Mouse (Mus musculus) A20 (cell line): ENCODE measurements around the gene Cbfa2t2.

Experiments
- DNase-seq: peaks from one replicate; pipeline ENCODE4 v3.0.0-alpha.2; 2011; ENCODE audit warnings: low read depth, low spot score

Cbfa2t2 gene

DNA sequence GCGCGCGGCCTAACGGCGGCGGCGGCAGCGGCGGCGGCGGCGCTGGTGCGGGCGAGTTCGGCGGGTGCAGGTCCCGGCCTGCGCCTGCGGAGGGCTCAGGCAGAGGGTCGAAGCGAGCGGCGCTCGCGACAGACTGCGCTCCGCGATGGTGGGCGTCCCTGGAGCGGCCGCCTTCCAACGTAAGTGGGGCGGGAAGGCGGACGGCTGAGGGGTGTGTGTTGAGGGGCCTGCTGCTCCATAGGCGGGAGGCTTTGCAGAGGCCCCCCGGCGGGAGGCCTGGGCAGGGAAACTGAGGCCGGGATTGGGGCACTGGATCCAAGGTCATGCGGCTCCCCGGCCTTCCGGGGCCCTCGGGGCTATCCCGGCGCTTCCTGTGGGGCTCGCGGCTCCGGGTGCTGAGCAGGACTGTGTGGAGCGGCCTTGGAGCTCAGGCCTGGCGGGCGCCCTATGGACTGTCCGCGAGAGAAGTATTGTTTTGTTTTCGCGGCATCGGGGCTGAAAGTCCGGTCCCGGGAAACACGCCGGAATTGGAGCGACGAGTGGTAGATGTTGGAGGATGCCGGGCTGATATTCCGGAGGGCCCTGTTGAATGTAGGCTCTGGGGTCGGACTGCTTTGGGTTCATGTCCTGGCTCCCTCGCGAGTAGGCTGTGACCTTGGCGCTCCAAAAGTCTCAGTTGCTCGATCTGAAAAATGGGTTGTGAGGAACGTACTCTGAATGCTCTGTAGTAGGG is at the start of gene Cbfa2t2:
TSS of gene Cbfa2t2 (plus strand) at position 24 of the 733 bp plus-strand sequence.
- DNase-seq: peak; percentile 79

DNA sequence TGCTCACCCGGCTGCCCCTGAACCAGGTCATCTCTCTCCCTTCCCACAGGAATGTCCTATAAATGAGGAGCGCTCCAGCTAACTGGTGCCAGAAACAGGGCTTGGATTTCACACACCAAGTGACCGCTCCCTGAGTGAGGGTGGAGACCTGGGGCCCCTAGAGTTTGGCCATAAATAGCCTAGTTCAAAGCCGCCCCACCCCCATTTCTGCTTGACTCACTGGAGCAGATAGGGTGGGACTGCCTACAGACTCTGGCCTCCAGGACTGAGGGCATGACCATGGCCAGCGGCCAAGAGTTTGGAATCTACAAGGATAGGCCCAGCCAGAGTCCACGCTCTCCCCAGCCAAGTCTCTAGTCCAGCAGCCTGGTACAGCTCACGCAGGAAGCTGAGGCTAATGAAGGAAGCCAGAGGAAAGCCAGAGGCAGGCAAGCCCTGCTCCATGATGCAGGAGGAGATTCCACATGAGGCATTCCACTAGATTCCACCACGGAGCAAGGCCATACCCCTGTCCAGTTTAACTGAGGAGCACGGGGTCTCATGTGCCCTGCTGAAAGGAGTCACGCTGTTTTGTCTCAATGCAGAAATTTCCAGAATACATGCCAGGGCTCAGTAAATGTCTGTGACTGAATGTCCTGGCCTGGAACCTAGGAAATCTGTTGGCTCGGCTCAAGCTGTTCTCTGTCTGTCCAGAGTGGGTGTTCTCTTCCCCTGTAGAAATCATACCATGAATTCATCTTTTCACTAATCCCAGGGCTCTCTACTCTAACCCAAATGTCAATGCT is 45.9 kb upstream of the Cbfa2t2 start:
- DNase-seq: no peak

DNA sequence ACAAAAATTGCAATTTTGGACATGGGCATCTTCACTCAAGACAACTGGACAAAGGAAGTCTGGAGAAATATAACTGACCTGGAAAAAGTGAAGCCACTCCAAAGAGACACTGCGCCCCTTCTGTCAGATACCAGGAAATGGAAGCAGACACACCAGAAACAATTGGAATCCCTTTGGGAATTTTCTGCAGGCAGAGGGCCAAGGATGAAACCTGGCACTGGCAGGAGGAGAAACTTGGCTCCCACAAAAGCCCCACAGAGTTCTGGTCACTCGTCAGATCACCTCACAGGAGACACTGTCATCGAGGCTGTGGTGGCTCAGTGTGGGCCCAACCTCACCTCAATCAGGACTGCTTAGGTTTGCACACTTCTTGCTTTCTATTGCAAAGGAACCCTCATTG is 41.7 kb upstream of the Cbfa2t2 start:
- DNase-seq: no peak

DNA sequence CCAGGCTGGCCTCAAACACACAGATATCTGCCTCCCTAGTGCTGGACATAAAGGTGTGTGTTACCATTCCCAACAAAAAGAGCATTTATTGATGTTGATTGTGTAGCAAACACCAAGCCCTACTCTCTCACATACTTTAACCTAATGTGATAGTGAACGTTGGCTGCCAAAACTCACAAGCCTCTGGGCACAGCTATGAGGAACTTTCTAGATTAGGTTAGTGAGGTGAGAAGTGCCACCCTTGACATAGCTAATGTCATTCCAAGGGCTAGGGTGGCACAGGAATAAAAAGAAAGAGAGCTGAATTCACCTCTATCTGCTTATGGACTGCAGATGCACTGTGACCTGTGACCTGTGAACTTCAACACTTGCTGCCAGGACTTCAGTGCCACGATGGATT is 39.8 kb upstream of the Cbfa2t2 start:
- DNase-seq: no peak

DNA sequence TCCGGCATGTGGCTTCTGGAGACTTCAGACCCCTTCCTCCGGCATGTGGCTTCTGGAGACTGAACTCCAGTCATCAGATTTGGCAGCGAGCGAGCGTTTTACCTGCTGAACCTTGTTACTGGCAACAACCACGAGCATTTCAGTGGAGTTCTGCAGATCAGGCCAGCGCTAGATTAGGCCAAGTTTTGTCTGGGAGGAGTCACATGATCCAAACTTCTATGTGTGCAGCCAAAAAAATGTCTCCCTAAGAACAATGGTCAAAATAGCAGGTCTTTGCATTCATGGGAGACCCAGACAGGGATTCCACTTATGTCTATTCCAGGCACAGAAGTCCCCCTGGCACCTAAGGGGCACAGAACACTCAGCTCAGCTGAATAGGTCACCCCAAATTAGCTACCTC is 38.0 kb upstream of the Cbfa2t2 start:
- no peak for DNase-seq

DNA sequence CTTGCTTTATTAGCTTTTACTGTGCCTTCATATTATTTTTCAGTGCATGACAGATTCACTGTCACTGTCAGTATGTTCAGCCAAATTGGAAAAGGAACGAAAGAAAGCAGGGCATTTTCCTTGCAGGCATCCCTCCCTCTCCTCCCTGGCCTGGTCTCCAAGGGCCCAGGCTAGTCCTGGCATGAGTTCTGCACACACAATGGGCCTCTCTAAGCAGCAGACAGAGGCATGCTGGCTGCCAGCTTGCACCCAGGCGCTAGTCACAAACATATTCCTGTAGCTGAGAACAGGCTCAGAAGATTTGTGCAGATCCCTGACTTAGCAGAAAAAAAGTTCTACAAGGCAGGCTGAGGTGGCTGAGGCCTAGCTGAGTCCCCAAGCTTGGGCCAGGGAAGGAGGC is 37.0 kb upstream of the Cbfa2t2 start:
- DNase-seq: no peak

DNA sequence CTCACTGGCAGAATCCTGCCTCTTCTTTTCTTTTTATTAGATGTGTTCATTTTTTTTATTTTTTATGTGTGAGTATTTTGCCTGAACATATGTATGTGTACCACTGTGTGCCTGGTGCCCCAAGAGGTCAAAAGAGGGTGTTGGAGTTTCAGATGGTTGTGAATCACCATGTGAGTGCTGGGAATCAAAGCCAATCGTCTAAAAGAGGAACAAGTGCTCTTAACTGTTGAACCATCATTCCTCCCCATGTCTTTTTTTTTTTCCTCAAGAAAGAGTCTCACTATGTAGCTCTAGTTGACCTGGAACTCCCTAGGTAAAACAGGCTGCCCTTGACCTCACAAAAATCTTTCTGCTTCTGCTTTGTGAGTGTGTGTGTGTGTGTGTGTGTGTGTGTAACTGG is 34.3 kb upstream of the Cbfa2t2 start:
- DNase-seq: no peak

DNA sequence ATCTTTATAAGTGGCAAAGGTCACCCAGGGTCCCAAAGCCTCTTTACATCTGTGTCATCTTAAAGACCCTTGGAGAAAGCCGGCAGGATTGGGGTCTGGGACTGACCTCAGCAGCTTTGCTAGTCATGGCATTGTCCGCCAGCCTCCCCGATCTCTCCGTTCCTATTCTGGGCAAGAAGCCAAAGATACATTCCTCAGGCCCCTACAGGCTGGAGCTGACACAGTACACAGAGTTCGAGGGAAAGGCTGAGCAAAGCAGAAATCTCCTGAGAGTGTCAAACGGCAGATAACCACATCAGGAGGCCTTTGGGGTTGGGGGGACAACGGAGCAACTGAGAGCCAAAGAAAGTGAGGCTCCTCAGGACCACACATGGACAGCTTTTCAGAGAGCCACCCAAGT is 33.5 kb upstream of the Cbfa2t2 start:
- DNase-seq: no peak

DNA sequence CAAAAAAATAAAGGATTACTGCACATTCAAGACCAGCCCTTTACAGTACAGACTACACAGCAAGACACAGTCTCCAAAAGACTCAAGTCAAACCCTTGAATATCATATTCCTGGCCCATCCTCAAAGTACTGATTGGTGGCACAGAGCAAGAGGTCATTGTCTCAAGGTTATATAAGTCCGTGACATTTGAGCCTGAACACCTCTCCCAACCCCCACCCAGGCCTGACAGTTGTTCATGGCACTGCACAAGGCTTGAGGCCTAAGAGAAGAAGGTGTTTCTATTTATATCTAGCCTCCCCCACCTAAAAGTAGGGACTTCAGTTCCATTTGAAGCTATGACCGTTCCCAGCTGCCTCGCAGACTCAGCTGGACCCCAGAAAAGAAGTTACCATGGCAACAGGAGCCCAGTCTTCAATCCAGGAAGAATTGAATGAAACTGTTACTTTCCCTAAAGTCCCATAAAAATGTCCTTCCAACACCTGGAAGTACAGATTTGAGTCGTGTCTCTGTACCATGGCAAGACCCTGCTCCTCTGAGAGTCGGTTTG is 30.8 kb upstream of the Cbfa2t2 start:
- DNase-seq: no peak

DNA sequence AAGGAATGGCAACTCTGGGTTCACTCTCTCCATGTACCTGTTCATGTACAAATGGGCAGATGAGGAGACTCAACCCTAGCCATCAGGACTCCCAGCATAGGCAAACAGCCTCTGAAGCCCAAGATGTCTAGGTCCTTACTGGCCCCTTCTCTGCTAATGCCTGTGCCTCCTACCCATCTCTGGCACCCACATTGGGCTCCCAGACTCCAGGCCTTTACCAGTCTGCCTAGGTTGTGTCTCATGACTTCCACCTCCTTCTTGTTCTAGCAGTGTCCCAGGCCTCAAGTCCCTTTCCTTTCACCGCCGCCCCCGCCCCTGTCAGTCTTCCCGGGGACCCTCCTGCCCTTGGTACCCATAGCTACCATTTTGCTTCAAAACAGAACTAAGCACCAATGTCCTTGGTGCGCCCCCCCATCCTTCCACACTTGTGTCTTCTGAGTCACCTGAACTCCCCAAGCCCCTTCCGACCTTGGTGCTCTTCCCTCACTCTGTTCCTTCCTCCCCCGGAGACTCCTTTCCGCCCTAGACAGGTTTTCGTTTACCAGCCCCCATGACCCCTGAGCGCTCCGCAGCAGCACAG is 29.1 kb upstream of the Cbfa2t2 start:
- no peak for DNase-seq

DNA sequence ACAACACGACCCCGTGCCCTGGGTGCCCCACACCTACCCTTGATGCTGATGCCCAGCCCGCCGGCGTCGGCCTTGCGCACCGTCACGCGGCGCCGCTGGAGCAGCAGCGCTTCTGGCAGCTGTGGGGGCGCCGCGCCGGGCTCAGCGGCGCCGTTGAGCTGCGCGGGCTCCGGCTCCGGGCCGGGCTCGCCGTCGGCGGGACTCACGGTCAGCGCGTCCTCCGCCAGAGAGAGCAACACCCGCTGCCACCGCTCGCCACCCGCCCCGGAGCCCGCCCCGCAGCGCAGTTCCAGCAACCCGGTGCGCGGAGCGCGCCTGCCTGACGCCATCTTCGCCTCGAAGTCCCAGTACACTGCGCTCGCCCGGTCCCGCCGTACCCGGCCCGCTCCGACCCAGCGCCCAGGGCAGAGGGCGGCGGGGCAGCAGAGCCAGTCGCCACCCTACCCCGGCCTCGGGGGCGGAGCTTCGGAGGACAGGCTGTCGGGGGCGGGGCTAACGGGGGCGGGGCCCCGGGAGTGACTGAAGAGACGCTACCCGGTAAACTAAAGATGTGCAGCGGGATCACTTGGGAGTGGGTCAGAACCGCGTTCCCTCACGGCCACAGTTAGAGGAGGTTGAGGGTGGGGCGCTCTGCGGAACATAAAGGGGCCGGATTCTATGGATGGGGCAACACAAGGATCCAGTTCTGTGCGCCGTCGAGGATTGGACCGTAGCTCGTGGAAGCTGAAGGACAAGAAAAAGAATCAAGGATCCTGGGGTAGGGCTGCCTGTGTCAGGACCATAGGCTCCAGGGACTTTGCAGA is 28.4 kb upstream of the Cbfa2t2 start, which contains the start of gene Snta1:
TSS of gene Snta1 (minus strand) at position 457 of the 803 bp plus-strand sequence.
- DNase-seq: peak; percentile 86

DNA sequence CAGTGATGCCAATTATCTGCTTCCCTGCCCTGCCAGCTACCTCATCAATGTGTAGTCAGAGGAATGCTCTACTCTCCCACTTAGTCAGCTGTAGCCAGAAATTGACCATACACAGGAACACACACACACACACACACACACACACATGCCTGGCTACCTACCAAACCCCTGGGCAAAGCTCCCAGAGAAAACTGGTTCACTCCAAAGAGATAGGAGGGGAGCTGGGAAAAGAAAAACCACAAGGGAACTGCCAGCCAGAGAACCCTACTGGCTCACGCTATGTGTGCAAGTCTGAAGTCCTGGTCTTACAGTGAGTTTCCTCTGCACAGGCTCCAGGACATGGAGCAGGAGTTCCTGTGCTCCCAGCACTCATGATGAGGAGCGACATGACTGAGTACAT is 25.9 kb upstream of the Cbfa2t2 start:
- no peak for DNase-seq

DNA sequence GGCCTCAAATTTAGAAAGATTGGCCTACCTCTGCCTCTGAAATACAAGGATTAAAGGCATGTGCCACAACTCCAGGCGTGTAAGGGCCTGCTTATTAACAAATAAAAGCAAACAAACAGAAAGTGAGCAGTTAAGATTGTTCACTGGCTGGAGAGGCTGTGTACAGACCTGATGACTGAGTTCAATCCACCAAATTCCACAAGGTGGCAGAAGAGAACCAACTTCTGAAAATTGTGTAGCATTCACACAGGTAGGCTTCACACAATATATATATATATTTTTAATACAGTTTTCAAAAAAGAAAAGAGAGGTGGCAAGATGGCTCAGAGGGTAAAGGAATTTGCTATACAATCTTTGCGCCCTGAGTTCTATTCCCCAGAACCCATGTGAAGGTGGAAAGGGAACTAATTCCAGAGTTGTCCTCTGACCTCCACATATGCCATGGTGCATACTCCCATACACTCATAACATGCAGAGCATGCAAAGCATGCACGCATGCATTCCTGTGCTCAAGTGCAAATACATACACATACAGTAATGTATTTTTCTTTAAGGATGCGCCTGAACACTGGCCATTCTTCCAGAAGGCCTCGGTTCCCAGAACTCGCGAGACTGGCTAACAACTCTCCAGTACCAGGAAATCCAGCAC is 24.1 kb upstream of the Cbfa2t2 start:
- peak; percentile 59 for DNase-seq

DNA sequence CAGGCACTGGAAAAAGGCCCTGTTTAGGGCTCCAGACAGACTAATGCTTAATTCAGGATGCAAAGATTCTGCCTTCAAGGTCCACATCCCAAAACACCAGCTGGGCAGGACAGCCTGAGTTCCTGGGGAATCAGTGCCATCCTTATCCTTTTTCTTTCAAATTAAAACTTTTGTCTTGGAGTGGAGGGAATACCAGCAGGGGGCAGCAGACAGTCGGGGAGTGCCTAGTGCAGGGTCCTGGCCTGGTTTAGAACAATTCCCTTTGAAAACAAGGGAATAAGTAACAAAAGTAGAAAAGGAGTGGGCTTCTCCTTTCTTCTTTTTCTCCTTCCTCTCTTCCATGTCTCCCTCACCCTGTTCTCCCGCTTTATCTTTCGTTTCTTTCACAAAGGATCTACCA is 19.2 kb upstream of the Cbfa2t2 start:
- peak; percentile 51 for DNase-seq

DNA sequence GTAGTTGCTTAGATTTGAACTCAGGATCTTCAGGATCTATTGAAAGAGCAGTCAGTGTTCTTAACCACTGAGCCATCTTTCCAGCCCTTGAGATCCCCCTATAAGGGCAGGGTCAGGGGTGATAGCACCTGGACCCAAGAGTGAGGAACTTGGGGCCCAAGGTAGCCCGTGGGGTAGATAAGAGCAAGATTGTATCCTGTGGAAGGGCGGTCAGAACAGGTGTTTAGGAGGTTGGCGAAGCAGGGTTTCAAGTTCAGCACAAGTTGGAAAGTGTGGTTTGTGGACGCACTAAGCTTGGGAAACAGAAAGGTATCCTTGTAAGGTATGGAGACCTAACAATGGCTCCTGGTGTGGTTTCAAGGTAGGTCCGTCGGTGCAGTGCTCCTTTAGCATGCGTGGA is 18.3 kb upstream of the Cbfa2t2 start:
- no peak for DNase-seq

DNA sequence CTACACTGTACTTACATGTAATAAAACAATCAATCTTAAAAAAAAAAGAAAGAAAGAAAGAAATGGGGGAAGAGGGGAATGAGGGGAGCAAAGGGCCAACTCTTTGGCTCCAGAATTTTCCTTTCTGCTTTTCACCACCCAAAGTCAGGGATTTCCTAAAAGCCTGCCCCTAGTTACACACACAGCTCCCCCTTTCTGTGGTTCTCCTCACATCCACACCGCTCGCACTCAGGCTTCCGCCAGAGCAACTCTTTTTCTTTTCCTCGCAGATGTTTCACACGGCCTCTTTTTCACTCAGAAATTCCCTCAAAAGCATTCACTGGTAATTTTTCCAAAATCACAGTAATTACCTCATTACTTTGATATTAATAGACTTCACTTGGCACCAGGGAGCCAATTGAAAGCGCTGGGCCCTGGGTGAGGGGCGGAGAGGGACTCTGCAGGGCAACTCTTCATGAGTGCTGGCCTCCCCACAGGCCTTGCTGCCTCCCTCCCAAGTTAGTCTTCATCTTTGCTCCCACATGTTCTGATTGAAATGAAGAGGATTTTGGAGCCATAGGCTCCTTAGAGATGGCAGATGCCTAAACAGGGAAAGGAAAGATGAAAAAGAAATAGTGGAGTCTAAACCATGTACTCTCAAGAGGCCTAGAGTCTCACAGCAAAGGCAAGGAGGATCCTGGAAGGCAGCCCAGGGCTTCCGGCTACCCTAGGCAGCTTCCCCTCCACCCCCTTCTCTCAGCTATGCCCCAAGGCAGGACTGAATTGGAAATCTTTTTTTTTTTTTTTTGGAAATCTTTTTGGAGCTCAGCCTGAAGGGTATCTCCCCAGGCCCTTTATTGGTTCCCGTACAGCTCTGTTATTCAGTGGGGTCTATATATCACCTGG is 16.4 kb upstream of the Cbfa2t2 start:
- DNase-seq: no peak

DNA sequence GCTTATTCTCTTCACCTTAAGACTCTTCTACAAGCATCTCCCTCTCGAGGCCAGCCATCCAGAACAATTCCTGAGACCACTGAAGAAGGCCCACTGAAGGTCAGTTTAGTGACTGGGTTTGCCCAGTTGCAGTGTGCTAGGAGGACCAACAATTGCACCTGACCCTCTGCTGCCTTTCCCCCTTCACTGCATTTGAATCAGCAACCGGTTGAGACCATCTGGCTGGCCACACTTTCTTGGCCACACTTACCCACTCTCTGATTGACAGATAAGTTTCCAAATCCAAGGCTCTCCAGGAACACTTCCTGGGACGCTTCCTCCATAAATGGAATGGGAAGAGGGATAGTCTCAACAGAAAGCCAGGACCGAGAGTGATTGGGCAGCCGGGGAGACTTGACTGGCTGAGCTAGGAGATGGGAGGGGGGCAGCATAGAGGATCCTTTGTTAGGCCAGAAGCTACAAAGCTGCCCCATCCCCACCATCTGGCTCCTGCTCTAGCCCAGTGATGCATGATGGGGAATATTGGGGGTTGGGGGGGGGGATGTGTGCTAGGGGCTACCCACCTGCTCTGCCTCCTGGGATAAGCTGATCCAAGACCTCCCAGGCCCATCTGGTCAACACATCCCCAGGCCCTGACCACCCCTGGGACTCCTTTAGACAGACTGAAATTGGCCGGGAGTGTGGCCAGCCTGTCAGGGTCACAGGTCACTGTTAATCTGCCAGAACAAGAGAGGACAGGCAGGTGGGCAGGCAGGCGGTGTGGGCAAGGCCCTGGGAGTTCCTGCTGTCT is 15.1 kb upstream of the Cbfa2t2 start:
- no peak for DNase-seq

DNA sequence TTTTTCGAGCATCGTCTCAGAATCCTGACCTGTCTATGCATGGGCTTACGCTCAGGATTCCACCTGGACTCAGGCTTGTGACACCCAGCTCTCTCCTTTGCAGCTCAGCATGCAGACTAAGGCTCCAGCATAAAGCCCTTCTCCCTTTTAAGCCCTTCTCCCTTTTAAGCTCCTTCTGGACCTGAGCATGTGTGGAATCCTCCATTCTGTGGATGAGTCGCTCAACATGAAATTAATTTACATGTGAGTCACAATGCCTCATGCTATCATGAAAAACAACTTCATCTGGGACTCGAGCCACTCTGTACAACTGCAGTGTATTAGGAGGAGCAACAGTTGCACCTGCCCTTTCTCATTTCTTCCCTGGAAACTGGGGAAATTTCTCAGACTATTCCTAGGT is 14.1 kb upstream of the Cbfa2t2 start:
- DNase-seq: no peak

DNA sequence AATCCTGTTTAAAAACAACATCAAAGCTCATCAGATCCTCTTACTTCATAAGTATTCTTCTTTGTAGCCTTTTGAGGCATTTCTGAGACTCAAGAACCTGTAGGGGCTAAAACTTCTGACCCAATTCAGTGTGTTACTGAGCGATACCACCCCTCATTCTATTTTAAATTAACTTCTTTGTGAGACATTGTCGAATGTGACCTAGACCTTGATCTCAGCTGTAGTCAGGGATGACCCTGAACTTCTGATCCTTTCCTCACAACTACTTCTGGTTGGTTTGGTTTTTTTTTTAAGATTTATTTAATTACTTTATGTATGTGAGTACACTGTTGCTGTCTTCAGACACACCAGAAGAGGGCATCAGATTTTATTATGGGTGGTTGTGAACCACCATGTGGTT is 12.7 kb upstream of the Cbfa2t2 start:
- no peak for DNase-seq
